Mouse (Mus musculus): ENCODE measurements around the gene Cdc20b. TPM values are rescaled to one million over a fixed set of nuclear protein-coding genes. Genes with fewer than 3 reads are reported as not detected.

Cdc20b gene
- polyA plus RNA-seq, 1 experiment: not detected

- TF ChIP-seq GATA1 (IDR thresholded peaks at IDR 0.05; ENCODE audit: low read length): no peak
Measured at GRCm38 (mm10) chr13:113012683-113013082, 22.2 kb upstream of the Cdc20b start.

- TF ChIP-seq GATA1 (IDR thresholded peaks at IDR 0.05; ENCODE audit: low read length): no peak
Measured at GRCm38 (mm10) chr13:113021521-113021920, 13.4 kb upstream of the Cdc20b start.

- TF ChIP-seq GATA1 (IDR thresholded peaks at IDR 0.05; ENCODE audit: low read length): no peak
Measured at GRCm38 (mm10) chr13:113022467-113022866, 12.4 kb upstream of the Cdc20b start.

- TF ChIP-seq GATA1 (IDR thresholded peaks at IDR 0.05; ENCODE audit: low read length): no peak
Measured at GRCm38 (mm10) chr13:113023274-113024143, 11.4 kb upstream of the Cdc20b start.

GRCm38 (mm10) chr13:113031351-113031750 is 3.6 kb upstream of the Cdc20b start:
- no peak for TF ChIP-seq GATA1 (IDR thresholded peaks at IDR 0.05; ENCODE audit: low read length)

- no peak for TF ChIP-seq GATA1 (IDR thresholded peaks at IDR 0.05; ENCODE audit: low read length)
Measured at GRCm38 (mm10) chr13:113031792-113032571, 2.9 kb upstream of the Cdc20b start.

- no peak for TF ChIP-seq GATA1 (IDR thresholded peaks at IDR 0.05; ENCODE audit: low read length)
Measured at GRCm38 (mm10) chr13:113032831-113033230, 2.1 kb upstream of the Cdc20b start.

GRCm38 (mm10) chr13:113034271-113034886 is 532 bp upstream of the Cdc20b start:
- TF ChIP-seq GATA1 (IDR thresholded peaks at IDR 0.05; ENCODE audit: low read length): no peak

- TF ChIP-seq GATA1 (IDR thresholded peaks at IDR 0.05; ENCODE audit: low read length): no peak
Measured at GRCm38 (mm10) chr13:113035852-113036251, 941 bp downstream of the Cdc20b start.

- no peak for TF ChIP-seq GATA1 (IDR thresholded peaks at IDR 0.05; ENCODE audit: low read length)
Measured at GRCm38 (mm10) chr13:113044876-113045275, 10.0 kb downstream of the Cdc20b start.

- no peak for TF ChIP-seq GATA1 (IDR thresholded peaks at IDR 0.05; ENCODE audit: low read length)
Measured at GRCm38 (mm10) chr13:113045458-113046110, 10.7 kb downstream of the Cdc20b start.

- no peak for TF ChIP-seq GATA1 (IDR thresholded peaks at IDR 0.05; ENCODE audit: low read length)
Measured at GRCm38 (mm10) chr13:113046211-113046883, 11.4 kb downstream of the Cdc20b start, which contains the start of gene Gpx8. Gpx8 (minus strand) TSS chr13:113046410.

- no peak for TF ChIP-seq GATA1 (IDR thresholded peaks at IDR 0.05; ENCODE audit: low read length)
Measured at GRCm38 (mm10) chr13:113047018-113047417, 12.1 kb downstream of the Cdc20b start.

GRCm38 (mm10) chr13:113047647-113048046 is 12.7 kb downstream of the Cdc20b start:
- TF ChIP-seq GATA1 (IDR thresholded peaks at IDR 0.05; ENCODE audit: low read length): no peak

- no peak for TF ChIP-seq GATA1 (IDR thresholded peaks at IDR 0.05; ENCODE audit: low read length)
Measured at GRCm38 (mm10) chr13:113054230-113054629, 19.3 kb downstream of the Cdc20b start.
